Mouse (Mus musculus) ES-Bruce4 (cell line): ENCODE measurements around the gene Lmx1b. TPM values are rescaled to one million over a fixed set of nuclear protein-coding genes. Genes with fewer than 3 reads are reported as not detected.
A peak's percentile ranks its signal among the peaks of the same experiment; 100 is the strongest.

Experiments
- H3K27ac ChIP-seq: 2 replicates; pipeline ENCODE4 v1.5.1; 2012; ENCODE audit warnings: low read length, inconsistent platforms; ENCODE audit not compliant: insufficient read depth
- H3K27me3 ChIP-seq: 2 replicates; pipeline ENCODE4 v1.6.1; 2012; ENCODE audit warnings: mild to moderate bottlenecking, low read length, inconsistent platforms; ENCODE audit not compliant: control insufficient read depth, poor library complexity, insufficient read depth, severe bottlenecking
- H3K36me3 ChIP-seq: 2 replicates; pipeline ENCODE4 v1.6.1; 2012; ENCODE audit warnings: inconsistent platforms, mild to moderate bottlenecking, low read length, moderate library complexity; ENCODE audit not compliant: control insufficient read depth, poor library complexity, insufficient read depth, severe bottlenecking
- H3K4me1 ChIP-seq: one replicate; pipeline ENCODE4 v1.8.1; 2011; ENCODE audit warnings: low read length; ENCODE audit not compliant: control insufficient read depth, insufficient read depth
- H3K4me3 ChIP-seq: 2 replicates; pipeline ENCODE4 v1.5.1; 2011; ENCODE audit warnings: low read depth, mild to moderate bottlenecking, low read length
- H3K9ac ChIP-seq: 2 replicates; pipeline ENCODE4 v1.6.1; 2012; ENCODE audit warnings: low read depth, mild to moderate bottlenecking, inconsistent platforms; ENCODE audit not compliant: poor library complexity, severe bottlenecking
- H3K9me3 ChIP-seq: replicated peaks from 2 replicates; pipeline ENCODE4 v1.6.1; 2012; ENCODE audit warnings: mild to moderate bottlenecking, low read length, inconsistent platforms; ENCODE audit not compliant: control insufficient read depth, poor library complexity, insufficient read depth, severe bottlenecking
- CTCF ChIP-seq: IDR thresholded peaks from one replicate; pipeline ENCODE4 v1.8.1; 2011; ENCODE audit warnings: low read depth, low read length
- EP300 ChIP-seq: IDR thresholded peaks from 2 replicates; pipeline ENCODE4 v1.6.1; 2011; ENCODE audit warnings: low read depth, low read length; ENCODE audit not compliant: insufficient read depth
- POLR2A ChIP-seq: IDR thresholded peaks from one replicate; pipeline ENCODE4 v1.8.1; 2011; ENCODE audit warnings: low read length; ENCODE audit not compliant: insufficient read depth
- polyA plus RNA-seq: library from polyadenylated mRNA; stranded (reverse); fragments of >200 nt; gene quantifications from 2 replicates; pipeline ENCODE4 v1.2.4, GENCODE M21; 2011; ENCODE audit warnings: low read depth; ENCODE audit not compliant: missing spikeins, insufficient read depth, insufficient read length

The Lmx1b gene
- polyA plus RNA-seq, 1 experiment = 0.58 TPM

DNA sequence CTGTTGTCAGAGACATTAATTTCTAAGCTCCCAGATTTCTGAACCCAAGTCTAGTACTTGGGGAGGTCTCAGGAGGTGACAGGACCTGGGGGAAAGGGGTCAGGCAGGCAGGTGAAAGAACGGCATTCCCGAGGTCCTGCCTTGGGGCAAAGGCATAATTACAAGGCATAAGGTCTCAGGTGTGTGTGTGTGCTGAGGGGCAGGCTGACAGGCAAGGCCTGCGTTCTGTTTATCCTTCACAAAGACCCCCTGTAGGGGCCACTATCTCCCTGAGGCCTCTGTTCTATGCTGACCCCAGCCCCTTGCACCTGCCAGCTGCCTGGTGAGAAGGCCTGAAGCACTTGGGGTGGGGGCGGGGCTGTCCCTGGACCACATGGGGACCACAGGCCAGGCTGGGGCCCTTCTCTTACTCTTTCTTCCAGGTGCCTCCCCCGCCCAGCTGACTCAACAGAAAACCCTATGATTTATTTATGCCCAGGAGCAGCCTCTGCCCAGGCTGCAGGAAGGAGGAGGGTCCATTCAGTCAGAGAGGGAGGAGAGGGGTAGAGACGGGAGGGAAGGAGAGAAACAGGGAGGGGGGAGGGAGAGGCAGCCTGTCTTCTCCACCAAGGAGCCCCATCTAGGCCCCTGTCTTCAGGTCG, 35.3 kb downstream of the Lmx1b start:
- H3K27me3 ChIP-seq = no peaks in the 10 kb centered on the region
- H3K4me3 ChIP-seq = no peak overlapping the region
- H3K27ac ChIP-seq = no peak overlapping the region
- no peaks in the 10 kb centered on the region for H3K36me3 ChIP-seq
- H3K9ac ChIP-seq = no peak overlapping the region
- no peaks in the 10 kb centered on the region for H3K9me3 ChIP-seq
- TF ChIP-seq CTCF = no peak
- no peak for TF ChIP-seq POLR2A
- TF ChIP-seq EP300 = 0 out of 2 replicates have a peak, but pooled peaks have one; percentile 60
- H3K4me1 ChIP-seq = no peaks in the 10 kb centered on the region

DNA sequence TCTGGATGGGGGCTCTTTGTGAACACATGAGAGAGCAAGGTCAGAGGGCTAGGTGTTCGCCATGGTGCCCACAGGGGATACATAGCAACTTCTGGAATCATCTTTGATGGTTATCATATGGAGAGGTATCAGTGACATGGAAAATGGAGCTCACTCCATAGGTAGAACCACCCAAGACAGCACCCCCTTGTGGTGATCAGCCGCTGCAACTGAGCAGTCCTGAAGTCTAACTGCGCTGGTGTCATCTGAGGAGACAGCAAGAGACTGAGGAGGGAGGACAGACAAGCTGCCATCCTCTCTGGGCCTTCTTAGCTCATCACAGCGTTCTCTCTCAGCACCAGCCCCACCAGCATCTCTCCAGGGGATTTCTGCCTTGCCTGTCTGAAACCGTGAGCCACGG, 39.8 kb downstream of the Lmx1b start:
- Histone ChIP-seq H3K9ac (no peak overlapping the region), H3K4me1 (no peaks in the 10 kb centered on the region), H3K27ac (no peak overlapping the region), H3K4me3 (no peak overlapping the region), H3K27me3 (no peaks in the 10 kb centered on the region), H3K9me3 (no peaks in the 10 kb centered on the region), H3K36me3 (no peaks in the 10 kb centered on the region)
- no peak for TF ChIP-seq EP300
- TF ChIP-seq CTCF = peak; percentile 77
- TF ChIP-seq POLR2A = no peak

DNA sequence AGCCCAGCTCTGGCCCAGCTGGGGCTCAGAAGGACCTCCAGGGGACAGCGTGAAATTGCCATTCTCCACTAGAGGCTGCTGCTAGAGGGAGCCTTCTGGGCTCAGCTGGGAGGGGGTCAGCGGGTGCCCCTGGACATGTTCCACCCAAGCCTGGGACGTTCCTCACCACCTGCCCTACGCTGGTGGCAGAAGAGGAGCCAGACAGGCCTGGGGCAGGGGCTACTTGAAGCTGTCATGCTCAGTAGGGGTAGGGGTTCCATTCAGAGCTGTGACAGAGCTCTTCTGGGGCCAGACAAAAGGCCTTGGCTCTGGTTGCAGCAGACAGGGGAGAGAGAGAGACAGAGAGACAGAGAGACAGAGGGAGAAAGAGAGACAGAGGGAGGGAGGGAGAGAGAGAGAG, 42.9 kb downstream of the Lmx1b start:
- Histone ChIP-seq H3K36me3 (no peaks in the 10 kb centered on the region), H3K9ac (no peak overlapping the region), H3K4me1 (peaks cover 6% of the 10 kb centered on the region), H3K9me3 (no peaks in the 10 kb centered on the region), H3K4me3 (no peak overlapping the region), H3K27me3 (no peaks in the 10 kb centered on the region), H3K27ac (no peak overlapping the region)
- no peak for TF ChIP-seq POLR2A
- no peak for TF ChIP-seq EP300
- TF ChIP-seq CTCF = no peak

DNA sequence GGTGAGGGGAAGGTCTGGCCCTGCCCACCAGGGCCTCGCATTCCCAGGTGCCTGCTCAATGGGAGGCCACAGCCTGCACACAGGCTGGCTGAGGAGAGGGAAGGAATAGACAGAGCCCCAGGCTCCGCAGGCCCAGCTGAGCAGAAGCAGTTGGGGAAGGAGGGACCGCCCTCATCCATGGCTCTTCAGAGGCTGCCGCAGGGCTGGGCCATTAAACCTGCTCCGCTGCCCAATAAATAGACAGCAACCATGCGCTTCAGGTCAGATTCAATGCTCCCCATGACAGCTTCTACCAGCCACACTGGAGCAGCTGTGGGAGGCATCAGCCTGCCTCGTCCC, 45.3 kb downstream of the Lmx1b start:
- TF ChIP-seq POLR2A (no peak), EP300 (peak; percentile 82)
- Histone ChIP-seq H3K4me1 (peaks cover 8% of the 10 kb centered on the region), H3K9me3 (no peaks in the 10 kb centered on the region), H3K27ac (no peak overlapping the region), H3K9ac (no peak overlapping the region), H3K36me3 (no peaks in the 10 kb centered on the region), H3K27me3 (no peaks in the 10 kb centered on the region), H3K4me3 (no peak overlapping the region)

DNA sequence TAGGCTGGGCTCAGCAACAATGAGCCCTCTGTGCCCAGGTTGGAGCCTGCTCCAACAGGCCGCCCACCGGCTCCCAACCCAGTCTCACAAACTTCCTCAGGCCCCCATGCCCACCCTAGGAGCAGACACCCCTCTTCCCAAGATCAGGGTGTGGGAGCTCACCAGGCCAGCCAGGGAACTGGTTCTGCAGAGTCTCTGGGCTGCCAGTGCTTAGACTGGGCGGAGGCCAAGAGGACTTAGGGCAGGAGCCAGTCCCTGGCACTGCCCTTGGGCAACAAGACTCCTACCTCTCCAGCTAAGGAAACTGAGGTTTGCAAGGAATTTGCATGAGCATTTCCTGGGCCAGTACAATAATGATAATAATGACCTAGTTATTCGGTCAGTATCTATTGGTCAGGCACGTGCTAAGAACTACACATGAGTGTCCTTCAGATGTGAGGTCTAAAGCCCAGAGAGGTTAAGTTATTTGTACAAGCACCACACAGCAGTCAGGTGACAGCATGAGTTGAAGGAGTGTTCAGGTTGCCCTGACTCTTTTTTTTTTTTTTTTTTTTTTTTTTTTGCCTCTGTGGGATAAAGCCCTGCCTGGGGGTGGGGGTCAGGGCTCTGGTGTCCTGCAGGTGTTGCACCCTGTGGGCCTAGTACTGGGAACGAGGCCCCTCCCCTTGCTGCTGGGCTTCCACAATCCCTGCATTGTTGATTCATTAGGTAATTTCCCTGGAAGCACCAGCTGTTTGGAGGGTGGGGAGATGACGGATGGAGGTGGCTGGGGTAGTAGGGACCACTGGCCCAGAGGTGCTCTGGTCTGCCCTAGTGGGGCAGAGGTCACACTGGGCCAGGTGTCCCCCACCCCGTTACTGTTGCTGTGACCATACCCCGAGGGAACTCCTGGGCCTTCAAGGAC, 45.9 kb downstream of the Lmx1b start:
- no peaks in the 10 kb centered on the region for H3K27me3 ChIP-seq
- no peaks in the 10 kb centered on the region for H3K36me3 ChIP-seq
- H3K4me1 ChIP-seq = peaks cover 8% of the 10 kb centered on the region
- H3K27ac ChIP-seq = no peak overlapping the region
- H3K9me3 ChIP-seq = no peaks in the 10 kb centered on the region
- H3K4me3 ChIP-seq = no peak overlapping the region
- TF ChIP-seq EP300 (no peak), CTCF (no peak), POLR2A (no peak)
- no peak overlapping the region for H3K9ac ChIP-seq
